Mouse (Mus musculus): ENCODE measurements at regions not wholly inside any gene's neighbourhood (a gene's known extent, or its start where the extent isn't known, plus 50 kb on each side); places are given as distances from the start of the nearest gene placed in this dataset.
A peak's percentile ranks its signal among the peaks of the same experiment; 100 is the strongest.
"Not testable (repeated sequence)": the region's sequence is repeated elsewhere in the genome, so short reads cannot be mapped to it uniquely, and the experiment has no call there.

DNA sequence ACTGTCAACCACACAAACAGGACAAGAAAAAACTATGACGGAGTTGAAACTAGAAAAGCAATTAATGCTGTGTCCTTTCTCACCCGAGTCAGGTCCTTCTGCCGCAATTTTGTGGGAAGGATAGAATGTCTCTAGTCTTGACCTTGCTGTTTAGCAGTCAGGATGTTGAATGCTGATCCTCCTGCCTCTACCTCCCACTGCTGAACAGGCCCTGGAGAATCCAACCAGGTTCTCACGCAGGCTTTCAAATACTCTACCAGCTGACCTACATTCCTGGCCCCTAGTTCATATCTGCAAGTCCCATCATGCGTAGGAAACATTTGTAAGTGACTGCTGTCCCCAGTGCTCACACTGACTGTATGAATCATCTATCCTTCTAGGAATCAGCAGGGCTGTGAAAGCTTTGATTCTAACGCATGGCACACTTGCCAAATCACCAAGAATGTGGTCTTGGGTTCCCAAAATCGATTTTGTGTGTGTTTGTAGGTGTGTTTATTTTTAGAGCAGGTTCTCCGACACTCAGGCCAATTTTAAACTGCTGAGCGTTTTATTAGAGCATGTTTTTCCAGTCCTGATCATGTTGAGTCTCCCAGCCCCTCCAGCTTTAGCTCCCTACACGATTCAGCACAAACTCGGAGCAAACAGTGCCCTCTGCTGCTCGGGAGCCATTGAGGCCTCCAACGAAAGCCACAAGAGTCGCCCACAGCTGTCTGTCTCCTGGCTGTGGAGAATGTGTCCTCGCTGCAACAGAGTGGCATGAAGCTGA lies 545.4 kb downstream of the Zfp704 start:
- DNase-seq: peak; percentile 60

- no peak for DNase-seq
Measured at GRCm38 (mm10) chr3:9063662-9064061, 546.2 kb downstream of the Zfp704 start.

- DNase-seq: no peak
Measured at GRCm38 (mm10) chr3:9061396-9061795, 548.5 kb downstream of the Zfp704 start.

GRCm38 (mm10) chr3:9057703-9058102 lies 552.2 kb downstream of the Zfp704 start:
- DNase-seq: not testable (repeated sequence)

GRCm38 (mm10) chr3:9056846-9057245 lies 553.0 kb downstream of the Zfp704 start:
- no peak for DNase-seq

GRCm38 (mm10) chr3:9055780-9056179 lies 554.1 kb downstream of the Zfp704 start:
- no peak for DNase-seq
